Mouse (Mus musculus) hindbrain, embryonic 16.5 days (tissue): ENCODE results near the gene Cip2a. TPM values are rescaled to one million over a fixed set of nuclear protein-coding genes. Genes with fewer than 3 reads are reported as not detected.

Experiments
- ATAC-seq: fragments of 200-750 bp; cut with Nextera tagmentation; 2 replicates; pipeline ENCODE4 v1.8.0; 2017; ENCODE audit warnings: moderate TSS enrichment, moderate library complexity
- H3K27ac ChIP-seq: fragments of 300-500 bp; sonication (generic); 2 replicates; pipeline ENCODE4 v1.5.1; 2014; ENCODE audit warnings: low read depth, mild to moderate bottlenecking, control low read depth, low read length, moderate library complexity
- H3K27me3 ChIP-seq: fragments of 300-500 bp; sonication (generic); replicated peaks from 2 replicates; pipeline ENCODE4 v1.6.1; 2014; ENCODE audit warnings: low read length; ENCODE audit not compliant: control insufficient read depth, insufficient read depth
- H3K36me3 ChIP-seq: fragments of 300-500 bp; sonication (generic); 2 replicates; pipeline ENCODE4 v1.6.1; 2014; ENCODE audit warnings: mild to moderate bottlenecking, low read length, moderate library complexity, mixed read lengths; ENCODE audit not compliant: control insufficient read depth, insufficient read depth
- H3K4me1 ChIP-seq: fragments of 300-500 bp; sonication (generic); 2 replicates; pipeline ENCODE4 v1.6.1; 2014; ENCODE audit warnings: low read depth, low read length; ENCODE audit not compliant: control insufficient read depth, insufficient read depth
- H3K4me2 ChIP-seq: fragments of 300-500 bp; sonication (generic); 2 replicates; pipeline ENCODE4 v1.6.1; 2014; ENCODE audit warnings: mild to moderate bottlenecking, low read length, control low read depth, moderate library complexity
- H3K4me3 ChIP-seq: fragments of 300-500 bp; sonication (generic); 2 replicates; pipeline ENCODE4 v1.5.1; 2014; ENCODE audit warnings: mild to moderate bottlenecking, low read length, control low read depth, moderate library complexity
- H3K9ac ChIP-seq: fragments of 300-500 bp; sonication (generic); 2 replicates; pipeline ENCODE4 v1.6.1; 2014; ENCODE audit warnings: low read depth, mild to moderate bottlenecking, control low read depth, low read length, moderate library complexity
- H3K9me3 ChIP-seq: fragments of 300-500 bp; sonication (generic); 2 replicates; pipeline ENCODE4 v1.6.1; 2014; ENCODE audit warnings: mild to moderate bottlenecking, low read length, moderate library complexity; ENCODE audit not compliant: control insufficient read depth
- WGBS: fragments of 180-500 bp; shearing (Covaris S2); extraction: QIAGEN DNeasy Blood & Tissue Kit; methylation state at CpG from one replicate; pipeline ENCODE4 v1.1.7; 2014; 5-methylcytosine and 5-hydroxymethylcytosine counted together
- polyA plus RNA-seq: library from polyadenylated mRNA; unstranded; fragments of >200 nt; fragmentation: Nextera tagmentation; extraction: Ambion mirVana; gene quantifications from 2 replicates; pipeline ENCODE4 v1.2.1, GENCODE M21; 2015

The Cip2a gene
- polyA plus RNA-seq = 6.0 and 7.6 TPM in 2 replicates

GRCm38 (mm10) chr16:48993559-48994342 is at the start of gene Cip2a, which contains the start of gene Dzip3:
TSS of gene Cip2a (plus strand) at chr16:48994185.
TSS of gene Dzip3 (minus strand) at chr16:48994165.
- Histone ChIP-seq H3K4me2 (peak within 1 kb of the TSS; percentile 92), H3K4me3 (peak within 1 kb of the TSS; percentile 82), H3K36me3 (no peaks in the 10 kb centered on the region), H3K4me1 (peaks cover 5% of the 10 kb centered on the region), H3K27ac (peak within 1 kb of the TSS; percentile 94), H3K9me3 (no peaks in the 10 kb centered on the region), H3K27me3 (no peaks in the 10 kb centered on the region), H3K9ac (peak within 1 kb of the TSS; percentile 98)
- peak; percentile 99 for ATAC-seq
- under 1% methylated on average over 66 of the region's 74 CpGs for WGBS

GRCm38 (mm10) chr16:48972996-48973395 is 21.0 kb upstream of the Cip2a start:
- Histone ChIP-seq H3K27me3 (no peaks in the 10 kb centered on the region), H3K4me1 (no peaks in the 10 kb centered on the region), H3K9ac (no peak overlapping the region), H3K4me2 (no peak overlapping the region), H3K9me3 (no peaks in the 10 kb centered on the region), H3K4me3 (no peak overlapping the region), H3K27ac (no peak overlapping the region), H3K36me3 (peaks cover 10% of the 10 kb centered on the region)
- no peak for ATAC-seq
- WGBS = 98% methylated on average over 2 of the region's 2 CpGs

GRCm38 (mm10) chr16:48973548-48973947 is 20.4 kb upstream of the Cip2a start:
- Histone ChIP-seq H3K27ac (no peak overlapping the region), H3K36me3 (peaks cover 14% of the 10 kb centered on the region), H3K9me3 (no peaks in the 10 kb centered on the region), H3K9ac (no peak overlapping the region), H3K27me3 (no peaks in the 10 kb centered on the region), H3K4me2 (no peak overlapping the region), H3K4me3 (no peak overlapping the region), H3K4me1 (no peaks in the 10 kb centered on the region)
- 98% methylated on average over 1 of the region's 1 CpGs for WGBS
- no peak for ATAC-seq

GRCm38 (mm10) chr16:48979965-48980364 is 14.0 kb upstream of the Cip2a start:
- Histone ChIP-seq H3K36me3 (peaks cover 14% of the 10 kb centered on the region), H3K27ac (no peak overlapping the region), H3K4me3 (no peak overlapping the region), H3K4me2 (no peak overlapping the region), H3K4me1 (no peaks in the 10 kb centered on the region), H3K27me3 (no peaks in the 10 kb centered on the region), H3K9ac (no peak overlapping the region), H3K9me3 (no peaks in the 10 kb centered on the region)
- ATAC-seq = no peak

- Histone ChIP-seq H3K4me1 (no peaks in the 10 kb centered on the region), H3K9ac (no peak overlapping the region), H3K27ac (no peak overlapping the region), H3K27me3 (no peaks in the 10 kb centered on the region), H3K36me3 (0 out of 2 replicates have a peak, but pooled peaks cover 3% of the 10 kb centered on the region), H3K4me2 (no peak overlapping the region), H3K4me3 (no peak overlapping the region), H3K9me3 (no peaks in the 10 kb centered on the region)
- no peak for ATAC-seq
- 48% methylated on average over 5 of the region's 5 CpGs for WGBS
These were observed 8.9 kb upstream of the Cip2a start for GRCm38 (mm10) chr16:48985034-48985627.

GRCm38 (mm10) chr16:48989700-48990099 is 4.3 kb upstream of the Cip2a start:
- H3K4me1 ChIP-seq = peaks cover under 1% of the 10 kb centered on the region
- H3K27ac ChIP-seq = no peak overlapping the region
- H3K4me2 ChIP-seq = no peak overlapping the region
- no peaks in the 10 kb centered on the region for H3K36me3 ChIP-seq
- H3K4me3 ChIP-seq = no peak overlapping the region
- no peaks in the 10 kb centered on the region for H3K27me3 ChIP-seq
- no peak for ATAC-seq
- H3K9me3 ChIP-seq = no peaks in the 10 kb centered on the region
- no peak overlapping the region for H3K9ac ChIP-seq

- H3K4me3 ChIP-seq = peak overlapping the region; percentile 82
- peak overlapping the region; percentile 98 for H3K9ac ChIP-seq
- H3K27ac ChIP-seq = no peak overlapping the region; the same call in 1 of the 2 replicates
- peaks cover 5% of the 10 kb centered on the region for H3K4me1 ChIP-seq
- H3K27me3 ChIP-seq = no peaks in the 10 kb centered on the region
- peak overlapping the region; percentile 74 for H3K4me2 ChIP-seq
- no peak for ATAC-seq
- no peaks in the 10 kb centered on the region for H3K36me3 ChIP-seq
- 21% methylated on average over 10 of the region's 10 CpGs for WGBS
- H3K9me3 ChIP-seq = no peaks in the 10 kb centered on the region
These were observed 1.4 kb upstream of the Cip2a start for GRCm38 (mm10) chr16:48992437-48993230.

- WGBS = under 1% methylated on average over 9 of the region's 9 CpGs
- Histone ChIP-seq H3K4me2 (peak overlapping the region; percentile 74), H3K27me3 (no peaks in the 10 kb centered on the region), H3K4me1 (peaks cover 5% of the 10 kb centered on the region), H3K4me3 (peak overlapping the region; percentile 82), H3K27ac (peak overlapping the region; percentile 94), H3K9ac (peak overlapping the region; percentile 98), H3K9me3 (no peaks in the 10 kb centered on the region), H3K36me3 (no peaks in the 10 kb centered on the region)
- no peak for ATAC-seq
These were observed 790 bp upstream of the Cip2a start for GRCm38 (mm10) chr16:48993231-48993558.

GRCm38 (mm10) chr16:48994343-48994693 is 333 bp downstream of the Cip2a start:
- Histone ChIP-seq H3K27ac (no peak overlapping the region), H3K27me3 (no peaks in the 10 kb centered on the region), H3K4me3 (peak overlapping the region; percentile 82), H3K9me3 (no peaks in the 10 kb centered on the region), H3K9ac (peak overlapping the region; percentile 98), H3K4me2 (peak overlapping the region; percentile 92), H3K4me1 (peaks cover 5% of the 10 kb centered on the region), H3K36me3 (no peaks in the 10 kb centered on the region)
- under 1% methylated on average over 17 of the region's 18 CpGs for WGBS
- no peak for ATAC-seq
